Mouse (Mus musculus) brown adipose tissue, adult 24 weeks (tissue): ENCODE measurements around the gene Pigb. TPM values are rescaled to one million over a fixed set of nuclear protein-coding genes. Genes with fewer than 3 reads are reported as not detected.

Source experiments
- H3K27ac ChIP-seq: fragments of 200-500 bp; replicated peaks from 2 replicates; pipeline ENCODE4 v1.5.1; 2012; ENCODE audit warnings: low read depth, mild to moderate bottlenecking, low read length
- H3K4me1 ChIP-seq: fragments of 200-500 bp; 2 replicates; pipeline ENCODE4 v1.6.1; 2012; ENCODE audit warnings: low read length, mixed read lengths; ENCODE audit not compliant: control insufficient read depth, insufficient read depth, insufficient read length
- H3K4me3 ChIP-seq: fragments of 200-500 bp; 2 replicates; pipeline ENCODE4 v1.5.1; 2012; ENCODE audit warnings: low read depth, mild to moderate bottlenecking, low read length, moderate library complexity; ENCODE audit not compliant: insufficient read depth
- polyA plus RNA-seq: library from polyadenylated mRNA; stranded (reverse); fragments of >200 nt; gene quantifications from 2 replicates; pipeline ENCODE4 v1.2.4, GENCODE M21; 2012; ENCODE audit not compliant: missing spikeins, insufficient read depth, insufficient read length

Gene Pigb
- polyA plus RNA-seq, 1 experiment, result 5.4 TPM

DNA sequence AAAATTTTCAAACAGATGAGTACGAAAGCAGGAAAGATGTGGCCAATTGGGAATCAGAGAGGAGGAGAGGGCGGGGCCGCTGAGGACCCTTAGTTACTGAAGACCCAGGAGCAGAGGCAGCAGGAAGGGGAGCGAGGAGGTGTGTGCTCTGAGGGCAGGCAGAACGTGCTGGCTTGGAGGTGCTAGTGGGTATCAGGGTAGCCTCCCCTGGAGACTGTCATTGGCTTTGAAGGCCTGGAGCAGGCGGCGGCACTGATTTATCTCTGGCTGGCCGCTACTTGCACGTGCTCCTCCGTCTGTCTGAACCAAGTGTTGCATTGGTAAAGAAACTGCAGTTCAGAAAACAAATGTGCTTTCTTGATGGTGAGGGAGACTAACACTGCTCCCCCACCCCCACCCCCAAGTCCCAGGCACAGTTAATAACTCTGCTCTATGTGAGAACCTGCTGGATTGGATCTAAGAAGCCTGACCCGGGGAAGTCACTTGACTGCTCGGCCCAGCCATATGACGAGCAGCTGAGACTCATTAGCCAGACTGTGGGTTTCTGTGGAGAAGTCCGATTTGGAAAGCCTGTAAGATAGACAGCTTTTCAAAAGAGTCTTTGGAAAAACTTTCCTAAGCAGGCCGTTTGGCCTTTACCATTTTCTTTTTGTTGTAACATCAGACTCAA is 23.6 kb upstream of the Pigb start:
- Histone ChIP-seq H3K4me3 (no peak overlapping the region), H3K27ac (no peak overlapping the region), H3K4me1 (no peaks in the 10 kb centered on the region)

DNA sequence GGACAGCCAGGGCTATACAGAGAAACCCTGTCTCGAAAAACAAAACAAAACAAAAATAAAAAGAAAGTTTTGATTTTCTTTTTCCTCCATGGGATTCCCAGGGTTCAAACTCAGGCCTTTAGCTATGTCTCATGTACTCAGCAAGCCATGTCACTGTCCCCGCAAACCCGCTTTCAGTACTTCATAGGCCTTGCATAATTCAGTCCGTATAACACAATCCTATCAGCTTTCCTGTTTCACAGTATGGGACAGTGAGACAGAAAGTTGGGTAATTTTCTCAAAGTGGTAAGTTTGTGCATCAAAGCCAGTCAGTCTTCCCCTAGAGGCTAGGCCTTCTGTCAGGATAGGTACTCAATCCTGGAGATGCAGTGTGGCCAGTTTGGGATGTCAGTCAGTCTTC is 19.0 kb upstream of the Pigb start:
- Histone ChIP-seq H3K4me3 (no peak overlapping the region), H3K27ac (no peak overlapping the region), H3K4me1 (no peaks in the 10 kb centered on the region)

DNA sequence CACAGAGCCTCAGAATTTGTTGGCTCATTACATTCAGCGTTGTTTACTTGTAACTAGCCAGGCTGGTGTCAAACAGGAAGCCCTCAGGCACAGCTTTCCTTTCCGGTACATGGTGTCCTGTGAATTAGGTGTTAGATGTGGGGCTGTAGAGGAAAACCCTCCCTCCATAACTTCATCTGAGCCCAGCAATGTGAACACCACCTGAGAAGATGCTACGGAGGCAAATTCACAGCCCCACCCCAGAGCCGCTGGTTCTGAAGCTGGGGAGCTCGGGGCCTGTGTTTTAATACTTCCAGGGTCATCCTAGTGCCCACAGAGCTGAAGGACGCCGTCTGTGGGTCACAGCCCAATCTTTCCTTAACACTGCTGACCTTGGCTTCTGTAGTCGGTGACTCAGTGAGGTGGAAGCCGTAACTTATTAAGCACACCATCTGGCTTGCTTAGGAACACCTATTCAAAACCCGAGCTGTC is 15.3 kb upstream of the Pigb start:
- no peak overlapping the region for H3K27ac ChIP-seq
- no peak overlapping the region for H3K4me3 ChIP-seq
- H3K4me1 ChIP-seq, result no peaks in the 10 kb centered on the region

DNA sequence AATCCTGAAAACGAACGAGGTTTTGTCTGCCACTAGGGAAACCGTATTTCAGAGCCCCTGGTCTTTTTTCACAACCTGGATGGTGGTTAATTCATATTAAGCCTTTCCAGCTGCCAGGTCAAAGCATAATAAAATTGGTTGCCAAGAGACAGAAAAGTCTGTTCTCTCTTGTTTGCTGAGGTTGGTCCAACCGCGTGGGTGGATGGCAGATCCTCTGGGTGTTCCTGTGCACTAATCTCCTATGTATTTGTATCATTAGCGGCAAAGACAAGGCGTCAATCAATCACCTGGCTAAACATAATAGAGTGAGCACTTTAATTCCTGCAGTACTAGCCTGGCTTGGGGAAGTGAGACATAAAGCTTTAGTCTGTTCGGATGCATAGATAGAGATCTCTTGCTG is 10.4 kb upstream of the Pigb start:
- Histone ChIP-seq H3K4me3 (no peak overlapping the region), H3K4me1 (no peaks in the 10 kb centered on the region), H3K27ac (no peak overlapping the region)

DNA sequence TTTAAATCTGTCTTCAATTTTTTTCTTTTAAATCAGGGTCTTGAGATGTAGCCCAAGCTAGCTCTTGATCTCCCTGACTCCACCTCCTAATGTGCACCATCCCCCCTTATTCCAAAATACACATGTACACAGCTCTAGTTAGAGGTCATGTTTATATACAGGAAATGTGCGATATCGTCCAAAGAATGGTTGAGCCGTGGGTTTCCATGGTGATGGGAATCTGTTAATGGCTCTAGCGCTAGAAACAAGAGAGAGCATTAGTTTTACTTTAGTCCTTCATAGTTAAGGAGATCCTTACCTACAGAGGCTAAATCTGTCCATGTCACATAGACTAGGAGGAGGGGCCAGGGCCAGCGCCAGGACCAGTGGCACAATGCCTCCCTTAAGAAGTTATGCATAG is 9.7 kb upstream of the Pigb start:
- Histone ChIP-seq H3K4me3 (no peak overlapping the region), H3K27ac (no peak overlapping the region), H3K4me1 (no peaks in the 10 kb centered on the region)

DNA sequence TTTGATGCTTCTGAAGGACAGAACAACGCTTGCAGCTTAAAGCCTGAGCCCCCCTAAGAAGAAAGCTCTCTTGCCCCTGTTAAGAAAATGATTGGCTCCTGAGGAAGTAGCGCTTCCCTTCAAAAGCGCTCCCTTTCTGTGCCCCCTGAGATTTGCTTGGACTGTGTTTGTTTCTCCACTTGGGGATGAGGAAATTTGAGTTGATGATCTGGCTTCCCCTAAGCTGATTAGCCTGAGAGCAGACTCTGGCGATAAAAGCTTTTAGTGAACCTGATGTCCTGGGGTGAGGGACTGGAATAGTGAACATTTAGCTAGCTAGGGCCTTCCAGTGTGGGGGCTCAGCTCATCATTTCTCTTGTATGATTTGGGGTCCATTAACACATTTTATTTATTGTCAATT is 8.7 kb upstream of the Pigb start:
- no peak overlapping the region for H3K4me3 ChIP-seq
- H3K4me1 ChIP-seq, result no peaks in the 10 kb centered on the region
- H3K27ac ChIP-seq, result no peak overlapping the region

DNA sequence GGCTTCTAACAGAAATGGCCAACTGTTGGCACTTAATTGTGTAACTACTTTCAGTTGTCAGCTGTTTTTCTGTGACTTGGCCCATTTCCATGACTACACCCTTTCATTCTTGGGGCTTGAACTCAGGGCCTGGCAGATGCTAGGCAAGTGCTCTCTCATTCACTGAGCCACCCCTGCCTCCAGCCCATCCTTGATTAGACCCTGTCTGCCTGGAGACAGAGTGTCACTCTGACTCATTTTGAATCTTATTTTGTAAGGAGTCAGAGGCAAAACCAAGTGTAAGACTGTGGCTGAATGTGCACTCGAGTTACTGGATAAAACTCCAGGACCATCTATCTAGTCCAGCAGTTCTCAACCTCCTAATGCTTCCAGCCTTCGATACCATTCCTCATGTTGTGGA is 7.7 kb upstream of the Pigb start:
- H3K4me3 ChIP-seq, result no peak overlapping the region
- H3K27ac ChIP-seq, result no peak overlapping the region
- no peaks in the 10 kb centered on the region for H3K4me1 ChIP-seq

DNA sequence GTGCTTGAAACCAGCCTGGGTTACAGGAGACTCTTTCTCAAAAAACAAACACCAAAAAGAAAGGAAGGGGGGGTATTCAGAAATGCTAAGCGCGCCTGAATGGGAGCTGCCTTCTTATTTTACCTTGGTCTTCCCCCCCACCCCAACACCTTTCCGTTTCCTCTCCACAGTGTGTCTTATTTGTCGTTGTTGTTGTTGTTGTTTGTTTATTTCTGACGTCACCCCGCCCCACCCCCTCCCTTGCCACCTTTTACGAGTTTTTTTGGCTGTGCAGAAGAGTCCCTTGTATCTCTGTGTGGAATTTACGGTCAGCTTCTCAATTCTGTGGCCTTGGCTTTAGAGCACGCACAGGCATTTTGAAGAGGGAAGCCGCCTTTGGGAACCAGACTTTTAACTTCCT is 5.5 kb upstream of the Pigb start:
- H3K27ac ChIP-seq, result no peak overlapping the region
- H3K4me3 ChIP-seq, result 0 out of 2 replicates have a peak overlapping the region, but pooled peaks have one; percentile 7
- no peaks in the 10 kb centered on the region for H3K4me1 ChIP-seq

DNA sequence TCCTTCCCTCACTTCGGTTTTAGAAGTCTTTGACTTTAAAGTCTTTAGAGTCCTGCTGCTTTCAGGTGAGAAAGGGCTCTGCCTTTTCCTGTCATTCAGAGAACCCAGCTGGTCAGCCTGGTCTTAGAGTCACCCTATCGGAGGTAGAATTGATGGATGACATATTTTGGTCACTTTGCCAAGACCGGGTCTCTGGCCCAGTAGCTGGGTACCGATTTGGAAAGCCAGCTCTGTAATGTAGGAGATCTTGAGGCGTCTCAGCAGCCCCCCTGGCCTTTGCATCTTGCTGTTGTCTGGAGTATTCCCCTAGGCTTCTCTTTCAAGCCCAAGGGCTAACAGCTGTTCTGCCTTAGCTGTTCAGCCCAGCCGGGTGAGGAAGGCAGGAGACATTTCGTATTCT is 5.0 kb upstream of the Pigb start:
- H3K4me3 ChIP-seq, result peak overlapping the region; percentile 53
- H3K27ac ChIP-seq, result no peak overlapping the region
- H3K4me1 ChIP-seq, result no peaks in the 10 kb centered on the region; the same call in 1 of the 2 replicates

DNA sequence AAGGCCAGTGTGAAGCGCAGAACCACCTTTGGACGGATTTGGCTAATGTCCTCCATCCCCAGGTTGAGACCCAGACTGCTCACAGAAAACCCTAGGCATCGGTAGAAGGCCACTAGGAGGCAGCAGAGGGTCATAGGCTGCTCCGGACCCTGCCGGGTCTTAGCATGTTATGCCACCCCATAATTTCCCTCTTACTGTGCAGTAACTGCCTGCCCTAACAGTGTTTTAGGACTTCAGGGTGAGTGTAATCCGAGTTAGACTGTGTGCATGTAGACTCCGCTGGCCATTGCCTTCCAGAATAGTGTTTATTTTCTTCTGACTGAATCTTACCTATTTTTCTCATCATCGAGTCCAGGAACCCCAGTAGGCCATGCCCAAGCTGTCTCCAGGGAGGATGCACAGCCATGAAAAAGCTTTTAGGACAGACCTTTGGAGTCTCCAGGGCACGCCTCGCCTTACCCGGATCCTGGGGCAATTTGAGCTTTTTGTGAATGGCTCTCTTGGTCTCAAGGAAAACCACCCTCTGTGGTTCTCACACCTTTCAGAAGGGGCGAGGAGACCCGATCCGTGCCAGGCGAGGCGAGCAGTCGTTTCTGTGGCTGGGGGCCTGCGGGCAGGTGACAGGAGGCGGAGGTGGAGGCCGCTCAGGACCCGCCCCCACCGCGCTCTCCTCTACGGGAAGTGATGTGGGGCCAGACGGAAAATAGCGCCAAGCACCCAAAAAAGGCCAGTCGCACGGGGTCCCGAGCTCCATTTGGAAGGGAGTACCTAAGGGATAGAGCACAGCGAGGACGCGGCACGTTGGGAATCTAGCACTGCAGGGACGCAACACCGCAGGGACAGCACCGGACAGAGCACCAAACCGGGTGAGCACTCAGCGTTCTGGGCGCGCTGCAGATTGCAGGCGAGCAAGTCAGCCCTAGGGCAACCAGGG is 4.2 kb upstream of the Pigb start, which contains the start of gene Rab27a:
Gene Rab27a (plus strand): TSS at position 709 of the 934 bp plus-strand sequence.
- H3K27ac ChIP-seq, result no peak within 1 kb of the TSS

DNA sequence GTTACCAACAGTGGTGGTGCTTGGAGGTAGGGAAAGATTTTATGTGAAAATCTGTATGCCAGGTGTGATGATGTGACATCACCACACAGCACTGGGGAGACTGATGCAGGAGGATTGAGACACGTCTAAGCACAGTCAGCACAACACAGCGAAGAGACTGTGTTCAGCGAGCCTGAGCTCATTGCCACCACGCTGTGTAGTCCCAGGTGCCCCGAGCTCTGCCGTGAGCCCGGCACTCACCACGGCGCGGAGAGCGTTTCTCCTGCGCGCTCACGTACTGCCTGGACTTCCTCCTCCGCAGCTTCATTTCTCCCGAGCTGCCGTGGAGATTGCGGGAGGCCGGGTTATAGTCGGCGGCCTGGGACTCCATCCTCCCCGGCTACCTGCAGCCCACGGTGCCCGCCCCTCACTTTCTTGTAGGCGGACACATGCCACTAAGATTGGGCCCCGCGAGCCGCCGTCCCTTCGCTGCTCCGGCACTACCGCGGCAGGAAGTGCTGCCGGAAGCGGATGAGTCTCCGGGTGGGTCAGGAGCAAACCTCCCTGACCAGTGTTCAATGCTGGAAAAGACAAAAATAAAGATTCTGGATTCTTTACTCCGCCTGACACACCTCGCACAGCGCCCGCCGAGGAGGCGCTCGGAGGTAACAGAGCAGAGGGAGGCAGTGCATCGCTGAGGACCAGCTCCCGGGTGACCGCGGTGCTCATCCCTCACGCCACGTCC is 794 bp downstream of the Pigb start:
- peak overlapping the region; percentile 72 for H3K27ac ChIP-seq
- no peaks in the 10 kb centered on the region; the same call in 1 of the 2 replicates for H3K4me1 ChIP-seq
- peak overlapping the region; percentile 92 for H3K4me3 ChIP-seq

More for the DNA sequence above, 4.2 kb upstream of the Pigb start, which contains the start of gene Rab27a:
- Histone ChIP-seq H3K4me1 (no peaks in the 10 kb centered on the region; the same call in 1 of the 2 replicates), H3K4me3 (peak within 1 kb of the TSS; percentile 53)

DNA sequence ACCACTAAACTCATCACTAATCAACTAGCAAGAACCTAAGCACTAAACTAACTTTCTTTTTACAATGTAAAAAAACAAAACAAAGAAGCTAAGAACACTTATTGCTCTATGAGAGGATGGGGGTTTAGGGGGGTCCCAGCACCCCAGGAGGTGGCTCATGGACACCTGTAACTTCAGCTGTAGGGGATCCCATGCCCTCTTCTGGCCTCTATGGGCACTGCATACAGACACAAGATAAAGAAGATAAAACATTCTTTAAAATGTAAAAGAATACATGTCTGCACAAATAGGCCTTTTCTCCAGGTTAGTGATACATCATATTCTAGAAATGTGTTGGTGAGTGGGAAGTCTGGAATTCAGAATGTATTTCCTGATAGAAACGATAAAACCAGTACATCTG is 6.8 kb downstream of the Pigb start:
- H3K27ac ChIP-seq, result no peak overlapping the region
- H3K4me3 ChIP-seq, result no peak overlapping the region
- no peaks in the 10 kb centered on the region for H3K4me1 ChIP-seq

DNA sequence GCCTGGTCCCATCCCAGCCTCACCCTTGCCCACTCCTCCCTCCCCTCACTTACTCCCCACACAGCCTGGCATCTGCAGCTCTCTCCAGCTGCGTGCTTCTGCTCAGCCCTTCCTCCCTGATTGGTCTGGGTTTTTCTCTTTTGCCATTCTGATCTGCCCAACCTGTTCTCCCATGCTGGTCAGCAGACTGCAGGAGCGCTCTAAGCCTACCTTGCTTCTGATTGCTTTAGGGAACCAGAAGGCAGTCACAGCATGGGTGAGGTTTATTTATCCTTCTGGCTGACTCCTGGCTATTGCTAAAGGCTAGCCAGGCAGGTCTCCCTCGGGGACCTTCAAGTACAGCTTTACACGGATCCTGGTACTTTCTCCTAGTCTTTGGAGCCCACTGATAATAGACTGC is 8.8 kb downstream of the Pigb start:
- Histone ChIP-seq H3K27ac (no peak overlapping the region), H3K4me3 (no peak overlapping the region), H3K4me1 (no peaks in the 10 kb centered on the region)

DNA sequence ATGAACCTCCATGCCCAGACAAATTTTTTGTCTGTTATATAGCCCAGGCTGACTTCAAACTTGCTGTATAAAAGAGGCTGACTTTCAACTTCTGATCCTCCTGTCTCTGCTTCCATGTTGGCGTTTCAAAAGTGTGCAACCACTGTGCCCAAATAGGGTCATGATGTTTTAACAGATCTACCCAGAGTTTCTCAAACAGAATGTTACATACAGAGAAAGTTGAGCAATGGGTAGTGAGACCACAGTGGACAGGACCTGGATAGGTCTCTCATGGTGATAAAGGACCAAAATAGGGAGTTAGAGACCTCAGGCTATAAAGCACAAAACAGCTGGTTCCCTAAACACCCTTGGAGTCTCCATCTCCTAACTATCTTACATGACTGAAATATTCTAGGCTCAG is 9.7 kb downstream of the Pigb start:
- no peak overlapping the region for H3K4me3 ChIP-seq
- H3K4me1 ChIP-seq, result no peaks in the 10 kb centered on the region
- H3K27ac ChIP-seq, result no peak overlapping the region
